Mouse (Mus musculus) natural killer cell, adult 2 months (primary cell): ENCODE results near the gene Cdk16.
A peak's percentile ranks its signal among the peaks of the same experiment; 100 is the strongest.

Experiments used
- DNase-seq, 2 experiments: peaks; one replicate each; pipeline ENCODE4 v3.0.0; 2022; ENCODE audit warnings: low spot score in 2 of 2

The Cdk16 gene

GRCm38 (mm10) chrX:20687519-20688067, at the start of gene Cdk16:
Cdk16 (plus strand) TSS chrX:20687954.
- DNase-seq: peak; percentile 85 to 86

GRCm38 (mm10) chrX:20638141-20638540, 49.6 kb upstream of the Cdk16 start:
- DNase-seq: no peak

GRCm38 (mm10) chrX:20644780-20645179, 43.0 kb upstream of the Cdk16 start:
- DNase-seq: no peak

GRCm38 (mm10) chrX:20657593-20657992, 30.2 kb upstream of the Cdk16 start:
- DNase-seq: no peak

GRCm38 (mm10) chrX:20658026-20658652, 29.6 kb upstream of the Cdk16 start, which contains the start of gene Uba1:
Uba1 (plus strand) TSS chrX:20658326.
- DNase-seq: peak; percentile 74 to 84

- DNase-seq: peak; percentile 2 to 4
These were observed 28.8 kb upstream of the Cdk16 start for GRCm38 (mm10) chrX:20658891-20659406.

GRCm38 (mm10) chrX:20662317-20662715, 25.4 kb upstream of the Cdk16 start:
- DNase-seq: no peak

GRCm38 (mm10) chrX:20662716-20663443, 24.9 kb upstream of the Cdk16 start:
- peak; percentile 82 to 87 for DNase-seq

GRCm38 (mm10) chrX:20663444-20663790, 24.3 kb upstream of the Cdk16 start:
- no peak for DNase-seq

GRCm38 (mm10) chrX:20688068-20688547, 354 bp downstream of the Cdk16 start:
- peak; percentile 78 to 82 for DNase-seq

GRCm38 (mm10) chrX:20688615-20689014, 861 bp downstream of the Cdk16 start:
- DNase-seq: peak; percentile 36

- no peak for DNase-seq
These were observed 3.8 kb downstream of the Cdk16 start for GRCm38 (mm10) chrX:20691566-20691965.

GRCm38 (mm10) chrX:20692616-20693015, 4.9 kb downstream of the Cdk16 start:
- DNase-seq: no peak

- no peak for DNase-seq
These were observed 8.1 kb downstream of the Cdk16 start for GRCm38 (mm10) chrX:20695842-20696241.

GRCm38 (mm10) chrX:20703741-20704290, 16.1 kb downstream of the Cdk16 start, which contains the start of gene Usp11:
Usp11 (plus strand) TSS chrX:20703906.
- DNase-seq: peak; percentile 16 to 18

GRCm38 (mm10) chrX:20704295-20705082, 16.7 kb downstream of the Cdk16 start:
- peak; percentile 67 to 71 for DNase-seq

- no peak for DNase-seq
These were observed 17.3 kb downstream of the Cdk16 start for GRCm38 (mm10) chrX:20705083-20705402.

- DNase-seq: no peak
These were observed 40.9 kb downstream of the Cdk16 start for GRCm38 (mm10) chrX:20728681-20729080.

GRCm38 (mm10) chrX:20730048-20730447, 42.3 kb downstream of the Cdk16 start:
- DNase-seq: peak in 1 of 2 experiments; percentile 5

- no peak for DNase-seq
These were observed 48.7 kb downstream of the Cdk16 start for GRCm38 (mm10) chrX:20736479-20736878.

- no peak for DNase-seq
These were observed 61.1 kb downstream of the Cdk16 start for GRCm38 (mm10) chrX:20748829-20749228.
